Mouse (Mus musculus): ENCODE measurements around the gene Ift57. TPM values are rescaled to one million over a fixed set of nuclear protein-coding genes. Genes with fewer than 3 reads are reported as not detected.

Ift57 gene
- total and polyA plus RNA-seq, 3 experiments: 2.9 to 13.7 (median 13.4) TPM

DNA sequence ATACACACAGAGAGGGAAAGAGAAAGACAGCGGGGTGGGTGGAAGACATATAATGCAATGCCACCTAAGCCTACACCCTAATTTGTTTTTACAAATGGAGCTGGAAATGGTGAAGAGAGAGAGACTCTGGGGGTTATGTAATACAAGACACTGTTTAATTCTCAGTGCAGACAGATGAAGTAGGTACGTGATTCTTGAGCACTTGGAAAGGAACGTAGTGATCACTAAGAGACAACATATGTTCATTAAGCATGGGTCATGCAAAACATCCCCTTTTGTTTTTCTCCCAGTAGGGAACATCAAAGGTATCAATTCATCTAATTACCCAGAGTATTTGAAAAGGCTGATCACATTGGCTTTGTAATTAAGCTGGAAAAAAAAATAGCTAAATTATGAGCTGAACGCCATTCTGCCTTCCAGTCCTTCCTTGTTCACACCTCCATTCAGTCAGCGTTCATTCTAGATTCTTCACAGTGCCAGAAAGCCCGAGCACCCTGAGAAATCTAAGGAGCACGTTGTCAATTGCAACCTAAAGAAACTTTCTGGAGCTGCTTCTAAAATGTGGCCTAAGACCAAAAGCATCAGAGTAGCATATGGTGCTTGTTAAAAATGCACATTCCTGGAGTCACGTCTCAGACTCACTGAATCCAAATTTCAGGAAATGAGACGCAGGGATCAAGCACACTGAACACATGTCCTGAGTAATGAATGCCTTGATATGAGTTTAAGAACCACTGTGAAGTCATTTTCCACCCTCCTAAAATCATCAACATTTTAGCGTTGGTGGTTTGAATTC is 114.0 kb downstream of the Ift57 start:
- no peaks in the 10 kb centered on the region for H3K79me2 ChIP-seq (replicated peaks; ENCODE audit: control insufficient read depth, insufficient read depth, low read length)
- DNase-seq: no peak
- no peak overlapping the region for H3K4me3 ChIP-seq
- 73% methylated on average over 10 of the region's 10 CpGs for WGBS
- no peak overlapping the region for H3K9ac ChIP-seq (ENCODE audit: low read depth, low read length)
- no peaks in the 10 kb centered on the region for H3K4me1 ChIP-seq (ENCODE audit: control insufficient read depth, insufficient read depth, low read length)
- no peak for TF ChIP-seq EP300 (IDR thresholded peaks at IDR 0.05; ENCODE audit: insufficient read depth, low read depth, low read length)
- no peak for TF ChIP-seq POLR2A (IDR thresholded peaks at IDR 0.05; ENCODE audit: insufficient read depth, low read depth, low read length)
- TF ChIP-seq CTCF (IDR thresholded peaks at IDR 0.05): no peak
- H3K27ac ChIP-seq: no peak overlapping the region
- H3K36me3 ChIP-seq (ENCODE audit: control insufficient read depth, insufficient read depth, low read length): no peaks in the 10 kb centered on the region
- intact Hi-C loops (cut with DNase I): no loop called here
- H3K27me3 ChIP-seq (ENCODE audit: control insufficient read depth, insufficient read depth, low read length): no peaks in the 10 kb centered on the region

GRCm38 (mm10) chr16:49814419-49814818 is 115.4 kb downstream of the Ift57 start:
- H3K79me2 ChIP-seq (replicated peaks; ENCODE audit: control insufficient read depth, insufficient read depth, low read length): no peaks in the 10 kb centered on the region
- H3K27ac ChIP-seq: no peak overlapping the region
- TF ChIP-seq CTCF (IDR thresholded peaks at IDR 0.05) (no peak), POLR2A (IDR thresholded peaks at IDR 0.05; ENCODE audit: insufficient read depth, low read depth, low read length) (no peak)
- WGBS: 74% methylated on average over 4 of the region's 4 CpGs
- H3K9ac ChIP-seq (ENCODE audit: low read depth, low read length): no peak overlapping the region
- DNase-seq: no peak
- H3K4me1 ChIP-seq (ENCODE audit: control insufficient read depth, insufficient read depth, low read length): no peaks in the 10 kb centered on the region
- no peaks in the 10 kb centered on the region for H3K27me3 ChIP-seq (ENCODE audit: control insufficient read depth, insufficient read depth, low read length)
- H3K4me3 ChIP-seq: no peak overlapping the region
- H3K36me3 ChIP-seq (ENCODE audit: control insufficient read depth, insufficient read depth, low read length): no peaks in the 10 kb centered on the region
- intact Hi-C loops (cut with DNase I): no loop called here

Other genes with a start within 250 kb of the Ift57 start
- 10 to 100 TPM; 76.5 to 87.1 TPM for gene Cd47, start 101.3 kb downstream of the Ift57 start, total RNA-seq (2021)
- 30.9 and 49.3 TPM in 2 replicates for gene Cd47, start 101.3 kb downstream of the Ift57 start, polyA plus RNA-seq (2012; rRNA removed)

Measured in heart, adult 2 months (tissue).